Mouse (Mus musculus) embryonic facial prominence, embryonic 14.5 days (tissue): ENCODE data around the gene Krt1. TPM values are rescaled to one million over a fixed set of nuclear protein-coding genes. Genes with fewer than 3 reads are reported as not detected.

Experiments
- microRNA-seq: library from miRNA; unstranded; fragments of <30 nt; microRNA quantifications from one replicate; pipeline ENCODE4, GENCODE M21; 2016; ENCODE audit warnings: borderline number of aligned reads
- polyA plus RNA-seq: library from polyadenylated mRNA; unstranded; fragments of >200 nt; fragmentation: Nextera tagmentation; extraction: Ambion mirVana; gene quantifications from 2 replicates; pipeline ENCODE4 v1.2.1, GENCODE M21; 2014

Krt1 gene
- polyA plus RNA-seq, 1 experiment from 2014 or later = 111 TPM

Small RNA genes within 50 kb of the gene (microRNA-seq; reads per million reads assigned to microRNA genes)
- not detected for gene Gm44356

Other genes starting within 250 kb of the Krt1 start
- not detected in 2 replicates for gene Gm5414, start 222.6 kb downstream of the Krt1 start, polyA plus RNA-seq
- not detected in 2 replicates for gene Gm5478, start 203.4 kb downstream of the Krt1 start, polyA plus RNA-seq
- gene Krt6b, start 170.5 kb downstream of the Krt1 start, polyA plus RNA-seq = 0.16 and 1.2 TPM in 2 replicates
- 34.9 and 120 TPM in 2 replicates for gene Krt6a, start 156.5 kb downstream of the Krt1 start, polyA plus RNA-seq
- 142 and 153 TPM in 2 replicates for gene Krt5, start 137.9 kb downstream of the Krt1 start, polyA plus RNA-seq
- 9.3 and 14.3 TPM in 2 replicates for gene Krt71, start 107.7 kb downstream of the Krt1 start, polyA plus RNA-seq
- gene Krt72, start 64.3 kb downstream of the Krt1 start, polyA plus RNA-seq = 0.51 and 0.81 TPM in 2 replicates
- gene Krt73, start 48.4 kb downstream of the Krt1 start, polyA plus RNA-seq = 3.3 and 3.4 TPM in 2 replicates
- gene Krt2, start 32.6 kb downstream of the Krt1 start, polyA plus RNA-seq = 0.10 TPM in 1 of 2 replicates, not detected in the other
- gene Krt77, start 18.9 kb upstream of the Krt1 start, polyA plus RNA-seq = 14.6 and 20.3 TPM in 2 replicates
- gene Krt76, start 42.1 kb upstream of the Krt1 start, polyA plus RNA-seq = 0.31 and 0.68 TPM in 2 replicates
- 66.3 and 145 TPM in 2 replicates for gene Krt4, start 73.9 kb upstream of the Krt1 start, polyA plus RNA-seq
- gene Krt79, start 89.5 kb upstream of the Krt1 start, polyA plus RNA-seq = 8.9 and 9.2 TPM in 2 replicates
- gene Krt78, start 103.5 kb upstream of the Krt1 start, polyA plus RNA-seq = 0.25 and 1.7 TPM in 2 replicates
- gene Krt8, start 153.7 kb upstream of the Krt1 start, polyA plus RNA-seq = 69.1 and 105 TPM in 2 replicates
- 61.0 and 70.0 TPM in 2 replicates for gene Krt18, start 177.4 kb upstream of the Krt1 start, polyA plus RNA-seq
- 123 and 141 TPM in 2 replicates for gene Eif4b, start 223.0 kb upstream of the Krt1 start, polyA plus RNA-seq
- 45.9 and 56.4 TPM in 2 replicates for gene Tns2, start 249.6 kb upstream of the Krt1 start, polyA plus RNA-seq